ENCODE assay signal across 10 mouse cellular contexts in the genomic region with DNA sequence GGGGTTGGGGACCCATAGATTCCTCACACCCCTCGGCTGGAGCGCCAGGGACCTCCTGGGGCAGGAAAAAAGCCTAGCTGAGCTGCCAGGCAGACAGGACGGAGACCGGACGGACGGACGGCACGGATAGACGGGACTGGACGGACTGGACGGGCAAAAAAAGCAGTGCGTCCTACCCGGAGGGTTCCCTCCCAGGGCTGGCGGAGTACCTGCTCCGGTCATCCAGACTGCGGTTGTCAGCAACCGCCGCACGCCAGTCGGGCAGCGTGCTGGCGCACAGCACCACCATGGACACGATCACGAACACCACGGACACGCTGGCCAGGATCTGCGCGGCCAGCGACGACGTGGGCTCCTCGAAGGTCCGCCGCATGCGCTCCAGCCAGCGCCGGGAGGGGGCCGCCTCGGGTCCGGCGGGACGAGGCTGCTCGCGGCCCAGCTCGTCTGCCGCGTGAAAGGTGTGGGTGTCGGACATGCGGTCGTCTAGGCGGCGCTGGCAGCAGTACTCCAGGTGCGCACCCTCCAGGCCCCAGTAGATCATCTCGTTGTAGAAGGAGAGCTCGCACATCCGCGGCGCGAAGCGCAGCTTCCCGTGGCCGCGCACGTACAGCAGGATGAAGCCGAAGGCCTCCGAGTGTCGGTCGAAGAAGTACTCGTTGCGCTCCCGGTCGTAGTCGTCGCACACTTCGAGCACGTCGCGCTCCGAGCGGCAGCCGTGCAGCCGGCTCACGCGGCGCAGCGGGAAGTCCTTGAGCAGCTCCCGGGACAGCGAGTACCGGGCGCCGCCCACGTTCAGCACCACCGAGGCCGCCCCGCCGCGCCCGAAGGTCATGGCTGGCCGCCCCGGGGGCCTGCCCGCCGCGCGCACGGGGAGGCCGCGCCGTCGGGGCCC. TPM values are rescaled to one million over a fixed set of nuclear protein-coding genes. Genes with fewer than 3 reads are reported as not detected.
DNase-seq lines count a peak whose midpoint lies in the region; ATAC-seq lines count a peak whose summit lies in the region.
"Had no signal": no experiment of that assay in that cellular context is flagged by ENCODE, and none has a peak within 500 bp of the region (broad histone marks: within the 10 kb centered on the region; RNA-seq: fewer than 3 reads in every experiment).

No protein-coding gene starts in this region.

- H3K9me3 ChIP-seq in heart, embryonic 16.5 days (replicated peaks; ENCODE audit: control insufficient read depth, low read length), result no peaks in the 10 kb centered on the region; the same call in 1 of the 2 replicates

- peak overlapping the region; percentile 65 for H3K4me3 ChIP-seq in heart, embryonic 16.5 days (ENCODE audit: low read length)

- peaks cover 56% of the 10 kb centered on the region for H3K27me3 ChIP-seq in heart, embryonic 16.5 days (ENCODE audit: control insufficient read depth, insufficient read depth, low read length)

- peak overlapping the region; percentile 73 for H3K4me2 ChIP-seq in heart, embryonic 16.5 days (ENCODE audit: low read depth, low read length)

- no peak overlapping the region for H3K27ac ChIP-seq in heart, embryonic 16.5 days (ENCODE audit: low read length)

- 0 out of 2 replicates have a peak, but pooled peaks have one; percentile 29 for ATAC-seq in heart, embryonic 16.5 days (replicated peaks; ENCODE audit: extremely low read depth, insufficient read depth, low FRiP score)

- peaks cover 21% of the 10 kb centered on the region for H3K4me1 ChIP-seq in heart, embryonic 16.5 days (ENCODE audit: control insufficient read depth, insufficient read depth, low read length)

- no peaks in the 10 kb centered on the region for H3K36me3 ChIP-seq in heart, embryonic 16.5 days (ENCODE audit: control insufficient read depth, insufficient read depth)

- peak; percentile 20 for DNase-seq in gastrocnemius, postnatal 10 days
- no peak for DNase-seq in gastrocnemius, adult 18-20 months (ENCODE audit: low spot score)
- DNase-seq in brain, adult 2 months (ENCODE audit: low read depth, low spot score), result peak; percentile 31
- DNase-seq in kidney, postnatal 25 days, result peak; percentile 14 to 56
- peak; percentile 25 for DNase-seq in lung, postnatal 14 days
- peak; percentile 41 for DNase-seq in retina, embryonic 14.5 days (ENCODE audit: low spot score)
- peak; percentile 28 for DNase-seq in urinary bladder, postnatal 14 days (ENCODE audit: low spot score)

- H3K9ac ChIP-seq in heart, embryonic 16.5 days (ENCODE audit: low read length), result peak overlapping the region; percentile 57

- WGBS in heart, embryonic 16.5 days, result 2% methylated on average over 96 of the region's 109 CpGs

RNA-seq across cellular contexts. Expression of gene Kcng3, which starts 0.7 kb away (rescaled TPM):
- under 1 TPM in 1 of 2 experiments, not detected in 1; 0.16 TPM for total RNA-seq in gastrocnemius, postnatal 10 days (2021)
- not detected for total RNA-seq in gastrocnemius, adult 18-20 months (2021)
- polyA plus RNA-seq in heart, embryonic 16.5 days (2015; fragmentation: Nextera tagmentation; extraction: Ambion mirVana), result not detected in 2 replicates
- total RNA-seq: hematopoietic stem cell, adult 5-6 weeks; MEL had no signal
